Mouse (Mus musculus) skeletal muscle tissue, postnatal 0 days (tissue): Measurements from ENCODE around the gene Aqp7. TPM values are rescaled to one million over a fixed set of nuclear protein-coding genes. Genes with fewer than 3 reads are reported as not detected.

Source experiments
- microRNA-seq, 2 experiments: library from miRNA; unstranded; fragments of <30 nt; microRNA quantifications; one replicate each; pipeline ENCODE4; 2016
- polyA plus RNA-seq: library from polyadenylated mRNA; unstranded; fragments of >200 nt; fragmentation: Nextera tagmentation; extraction: Ambion mirVana; gene quantifications from 2 replicates; pipeline ENCODE4 v1.2.1, GENCODE M21; 2015

Gene Aqp7
- polyA plus RNA-seq, result 14.0 and 19.5 TPM in 2 replicates

GRCm38 (mm10) chr4:41047524-41048271 is at the start of gene Aqp7:
Aqp7 (minus strand) TSS chr4:41048139.

Small RNA genes lying within 50 kb of the gene (microRNA-seq; reads per million reads assigned to microRNA genes)
- 1.8 to 1.9 reads per million in 2 experiments for gene Mir3094

Other genes starting within 250 kb of the Aqp7 start
- gene B4galt1, start 194.1 kb downstream of the Aqp7 start, polyA plus RNA-seq, result 47.1 and 49.8 TPM in 2 replicates
- gene Spink4, start 128.1 kb downstream of the Aqp7 start, polyA plus RNA-seq, result not detected in 2 replicates
- 224 and 294 TPM in 2 replicates for gene Bag1, start 99.8 kb downstream of the Aqp7 start, polyA plus RNA-seq
- gene Chmp5, start 99.7 kb downstream of the Aqp7 start, polyA plus RNA-seq, result 64.2 and 76.5 TPM in 2 replicates
- 29.7 and 31.7 TPM in 2 replicates for gene Nfx1, start 77.2 kb downstream of the Aqp7 start, polyA plus RNA-seq
- 0.13 and 4.2 TPM in 2 replicates for gene Aqp3, start 50.0 kb upstream of the Aqp7 start, polyA plus RNA-seq
- gene Nol6, start 76.3 kb upstream of the Aqp7 start, polyA plus RNA-seq, result 9.2 and 10.2 TPM in 2 replicates
- gene Ube2r2, start 87.6 kb upstream of the Aqp7 start, polyA plus RNA-seq, result 36.7 and 40.0 TPM in 2 replicates
- gene Ubap2, start 227.0 kb upstream of the Aqp7 start, polyA plus RNA-seq, result 44.9 and 49.9 TPM in 2 replicates